Mouse (Mus musculus) bone marrow macrophage, adult 2 months (primary cell): Measurements from ENCODE around the gene Fgfr2.
"Not testable (repeated sequence)": the region's sequence is repeated elsewhere in the genome, so short reads cannot be mapped to it uniquely, and the experiment has no call there.

Experiments
- CTCF ChIP-seq: IDR thresholded peaks from 2 replicates; pipeline ENCODE4 v1.5.1; 2012; ENCODE audit warnings: low read depth, mild to moderate bottlenecking, low read length, moderate library complexity
- POLR2A ChIP-seq: IDR thresholded peaks from 2 replicates; pipeline ENCODE4 v1.6.1; 2012; ENCODE audit warnings: mild to moderate bottlenecking, low read depth, low read length, borderline replicate concordance

DNA sequence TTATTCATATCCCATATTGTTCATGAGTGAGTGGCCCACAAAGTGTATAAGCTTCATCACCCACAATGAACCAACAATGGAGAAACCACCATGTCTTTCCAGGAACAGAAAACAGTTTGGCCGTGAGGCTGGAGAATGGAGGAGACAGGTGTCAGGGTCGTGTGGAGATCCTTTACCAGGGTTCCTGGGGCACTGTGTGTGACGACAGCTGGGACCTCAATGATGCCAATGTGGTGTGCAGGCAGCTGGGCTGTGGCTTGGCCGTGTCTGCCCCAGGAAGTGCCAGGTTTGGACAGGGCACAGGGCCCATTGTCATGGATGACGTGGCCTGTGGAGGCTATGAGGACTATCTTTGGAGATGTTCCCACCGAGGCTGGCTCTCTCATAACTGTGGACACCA, 2049.1 kb downstream of the Fgfr2 start:
- not testable (repeated sequence) for TF ChIP-seq CTCF, POLR2A
